Mouse (Mus musculus): ENCODE results near the gene Itgb7.

DNA sequence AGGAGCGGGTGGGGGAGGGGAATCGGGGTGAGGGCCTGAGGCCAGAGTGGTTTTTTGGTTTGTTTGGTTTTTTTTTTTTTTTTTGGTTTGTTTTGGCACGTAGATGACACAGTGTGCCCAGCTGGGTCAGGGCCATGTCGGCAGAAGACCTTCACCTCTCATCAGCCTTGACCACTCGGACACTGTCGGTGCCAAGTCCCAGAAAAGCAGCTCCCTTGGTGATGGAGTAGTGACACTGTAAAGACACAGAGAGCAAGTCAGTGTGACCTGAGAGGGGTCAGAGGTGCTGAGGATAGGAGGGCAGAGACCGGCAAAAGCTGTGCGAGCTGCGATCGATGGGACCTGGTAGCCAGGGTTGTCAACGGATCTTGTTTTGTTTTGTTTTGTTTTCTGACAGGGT is 45.5 kb downstream of the Itgb7 start:
- TF ChIP-seq CTCF (IDR thresholded peaks at IDR 0.05; ENCODE audit: low read depth, low read length), result no peak
- no peak for TF ChIP-seq GATA1 (IDR thresholded peaks at IDR 0.05; ENCODE audit: borderline replicate concordance, low read length)
- TF ChIP-seq TAL1 (conservative IDR thresholded peaks at IDR 0.05; ENCODE audit: low read depth, low read length), result no peak
- no peak for TF ChIP-seq POLR2AphosphoS5 (IDR thresholded peaks at IDR 0.05; ENCODE audit: insufficient replicate concordance, low read depth, low read length)
